Mouse (Mus musculus): ENCODE measurements around the gene Nrip2. TPM values are rescaled to one million over a fixed set of nuclear protein-coding genes. Genes with fewer than 3 reads are reported as not detected.
"Not testable (repeated sequence)": the region's sequence is repeated elsewhere in the genome, so short reads cannot be mapped to it uniquely, and the experiment has no call there.

Gene Nrip2
- polyA plus RNA-seq, 1 experiment = 0.51 TPM

DNA sequence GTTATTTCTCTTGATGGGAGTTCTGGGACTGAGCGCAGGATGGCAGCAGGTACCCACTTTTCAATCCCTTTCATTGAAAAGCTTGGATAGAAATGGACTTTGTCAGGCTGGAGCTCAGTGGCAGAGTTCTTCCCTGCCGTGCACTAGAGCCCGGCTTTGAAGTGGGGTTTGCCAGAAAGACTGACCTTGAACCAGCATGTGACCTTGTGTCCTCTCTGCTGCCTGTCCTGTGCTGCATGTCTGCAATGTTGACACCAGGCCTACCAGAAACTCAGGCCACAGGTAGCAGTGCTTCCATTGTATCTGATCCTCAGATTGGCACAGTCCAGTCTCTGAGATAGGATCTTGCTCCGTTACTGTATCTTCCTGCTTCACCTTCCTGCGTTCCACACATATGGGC, 29.1 kb upstream of the Nrip2 start:
- no peak for TF ChIP-seq CEBPB (IDR thresholded peaks at IDR 0.05; ENCODE audit: low read depth)
- TF ChIP-seq FOSL1 (IDR thresholded peaks at IDR 0.05; ENCODE audit: insufficient read depth, low read length, poor library complexity, severe bottlenecking) = no peak
- no peak for TF ChIP-seq MYOG (IDR thresholded peaks at IDR 0.05; ENCODE audit: control insufficient read depth, extremely low read depth, insufficient read length)
- no peak for TF ChIP-seq MYOD1 (IDR thresholded peaks at IDR 0.05; ENCODE audit: control insufficient read depth, insufficient read length, low read depth)
- TF ChIP-seq CTCF (IDR thresholded peaks at IDR 0.05; ENCODE audit: control insufficient read depth, insufficient read depth, insufficient read length) = no peak
- no peak for TF ChIP-seq MAX (IDR thresholded peaks at IDR 0.05)
- no peak for TF ChIP-seq USF1 (IDR thresholded peaks at IDR 0.05; ENCODE audit: low read depth)
- H3K4me3 ChIP-seq (ENCODE audit: insufficient read depth, poor library complexity, severe bottlenecking) = no peak overlapping the region
- no peak overlapping the region for H3ac ChIP-seq (ENCODE audit: control insufficient read depth, insufficient read length, low read depth)
- H3K27me3 ChIP-seq (ENCODE audit: control insufficient read depth, insufficient read depth, insufficient read length) = no peaks in the 10 kb centered on the region
- H3K36me3 ChIP-seq (ENCODE audit: control insufficient read depth, insufficient read depth) = peaks cover 96% of the 10 kb centered on the region
- H3K79me3 ChIP-seq (ENCODE audit: low read depth) = peaks cover 31% of the 10 kb centered on the region
- H3K79me2 ChIP-seq (ENCODE audit: control insufficient read depth, insufficient read depth) = peaks cover 29% of the 10 kb centered on the region

DNA sequence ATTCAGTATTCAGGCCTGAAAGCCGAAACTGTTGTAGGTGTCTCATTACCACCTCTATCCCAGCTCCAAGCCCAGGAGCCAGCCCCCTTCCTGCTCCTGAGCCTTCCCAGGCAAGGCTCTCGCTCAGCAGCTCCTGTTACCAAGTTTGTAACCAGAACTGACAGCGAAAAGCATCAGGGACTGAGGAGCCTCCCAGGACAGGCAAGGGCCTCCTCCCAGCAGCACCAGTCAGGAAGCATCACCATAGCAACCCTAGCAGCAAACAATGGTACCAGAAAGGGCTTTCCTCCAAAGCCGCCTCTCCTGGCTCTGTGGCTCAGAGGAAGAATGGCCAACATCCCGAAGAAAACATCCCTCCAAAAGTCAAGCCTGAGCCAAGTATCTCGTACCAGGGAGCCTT, 23.9 kb upstream of the Nrip2 start, which contains the start of the genes Tex52 and Gm44596:
Gene Tex52 (plus strand): TSS at position 265 of the 400 bp plus-strand sequence.
Gene Gm44596 (plus strand): TSS at position 312 of the 400 bp plus-strand sequence.
- Histone ChIP-seq H3ac (ENCODE audit: control insufficient read depth, insufficient read length, low read depth) (no peak within 1 kb of the TSS), H3K79me3 (ENCODE audit: low read depth) (peaks cover 2% of the 10 kb centered on the region), H3K4me3 (ENCODE audit: insufficient read depth, poor library complexity, severe bottlenecking) (no peak within 1 kb of the TSS), H3K79me2 (ENCODE audit: control insufficient read depth, insufficient read depth) (no peaks in the 10 kb centered on the region), H3K27me3 (ENCODE audit: control insufficient read depth, insufficient read depth, insufficient read length) (no peaks in the 10 kb centered on the region), H3K36me3 (ENCODE audit: control insufficient read depth, insufficient read depth) (peaks cover 50% of the 10 kb centered on the region)
- TF ChIP-seq FOSL1 (IDR thresholded peaks at IDR 0.05; ENCODE audit: insufficient read depth, low read length, poor library complexity, severe bottlenecking) (no peak), CEBPB (IDR thresholded peaks at IDR 0.05; ENCODE audit: low read depth) (no peak), MAX (IDR thresholded peaks at IDR 0.05) (no peak), MYOD1 (IDR thresholded peaks at IDR 0.05; ENCODE audit: control insufficient read depth, insufficient read length, low read depth) (no peak), CTCF (IDR thresholded peaks at IDR 0.05; ENCODE audit: control insufficient read depth, insufficient read depth, insufficient read length) (no peak), USF1 (IDR thresholded peaks at IDR 0.05; ENCODE audit: low read depth) (no peak), MYOG (IDR thresholded peaks at IDR 0.05; ENCODE audit: control insufficient read depth, extremely low read depth, insufficient read length) (no peak)

DNA sequence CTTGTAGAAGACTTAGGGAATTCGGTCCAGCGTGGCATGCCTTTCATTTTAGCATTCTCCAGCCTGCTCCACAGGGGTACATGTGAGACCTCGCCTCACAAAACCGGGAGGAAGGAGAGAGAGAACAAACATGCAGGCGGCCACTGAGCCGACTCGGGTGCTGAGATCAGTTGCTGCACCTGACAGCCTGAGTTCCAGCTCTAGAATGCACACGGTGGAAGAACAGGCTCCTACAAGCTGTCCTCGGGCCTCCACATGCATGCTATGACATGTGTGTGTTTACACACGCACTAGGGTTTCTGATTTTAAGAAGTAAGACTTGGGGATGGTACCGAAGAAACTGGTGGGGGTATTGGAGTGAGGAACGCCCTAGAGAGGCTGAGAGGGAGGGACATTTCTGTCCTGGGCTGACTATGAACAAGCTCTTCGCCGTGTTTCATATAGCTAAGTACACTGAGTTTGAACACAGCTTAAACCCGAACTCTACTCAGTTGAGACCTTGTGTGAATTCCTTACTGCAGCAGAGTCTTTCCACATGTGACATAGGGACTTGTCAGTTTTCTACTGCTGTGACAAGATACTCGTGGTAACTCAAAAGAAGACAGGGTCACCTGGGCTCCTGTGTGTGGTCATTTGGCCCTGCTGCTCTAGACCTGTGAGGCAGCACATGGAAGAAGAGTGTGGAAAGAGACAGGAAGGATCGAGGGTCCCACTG, 22.6 kb upstream of the Nrip2 start:
- Histone ChIP-seq H3K79me3 (ENCODE audit: low read depth) (peaks cover 2% of the 10 kb centered on the region), H3K79me2 (ENCODE audit: control insufficient read depth, insufficient read depth) (no peaks in the 10 kb centered on the region), H3K27me3 (ENCODE audit: control insufficient read depth, insufficient read depth, insufficient read length) (no peaks in the 10 kb centered on the region), H3ac (ENCODE audit: control insufficient read depth, insufficient read length, low read depth) (no peak overlapping the region), H3K36me3 (ENCODE audit: control insufficient read depth, insufficient read depth) (peaks cover 37% of the 10 kb centered on the region), H3K4me3 (ENCODE audit: insufficient read depth, poor library complexity, severe bottlenecking) (no peak overlapping the region)
- TF ChIP-seq FOSL1 (IDR thresholded peaks at IDR 0.05; ENCODE audit: insufficient read depth, low read length, poor library complexity, severe bottlenecking) (no peak), MAX (IDR thresholded peaks at IDR 0.05) (no peak), MYOG (IDR thresholded peaks at IDR 0.05; ENCODE audit: control insufficient read depth, extremely low read depth, insufficient read length) (no peak), CEBPB (IDR thresholded peaks at IDR 0.05; ENCODE audit: low read depth) (no peak), USF1 (IDR thresholded peaks at IDR 0.05; ENCODE audit: low read depth) (no peak), MYOD1 (IDR thresholded peaks at IDR 0.05; ENCODE audit: control insufficient read depth, insufficient read length, low read depth) (no peak), CTCF (IDR thresholded peaks at IDR 0.05; ENCODE audit: control insufficient read depth, insufficient read depth, insufficient read length) (no peak)

DNA sequence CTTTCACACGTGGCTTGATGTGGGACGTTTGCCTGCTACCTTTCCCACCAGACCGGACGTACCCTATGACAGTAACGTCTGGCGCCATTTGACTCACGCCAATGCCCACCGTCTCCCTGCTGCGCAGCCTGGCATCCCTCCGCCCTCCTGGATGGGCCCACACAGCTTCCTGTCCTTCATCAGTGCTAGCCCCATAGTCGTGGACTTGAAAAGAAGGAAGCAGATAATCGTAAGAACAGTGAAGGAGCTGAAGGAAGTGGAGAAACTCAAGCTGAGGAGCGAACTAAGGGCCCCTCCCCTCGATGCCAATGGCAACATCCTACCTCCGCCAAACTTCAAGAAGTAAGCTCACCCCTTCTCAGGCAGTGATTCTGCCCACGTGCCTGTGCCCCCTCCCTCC, 19.5 kb upstream of the Nrip2 start:
- Histone ChIP-seq H3K27me3 (ENCODE audit: control insufficient read depth, insufficient read depth, insufficient read length) (no peaks in the 10 kb centered on the region), H3K36me3 (ENCODE audit: control insufficient read depth, insufficient read depth) (peaks cover 6% of the 10 kb centered on the region), H3ac (ENCODE audit: control insufficient read depth, insufficient read length, low read depth) (no peak overlapping the region), H3K4me3 (ENCODE audit: insufficient read depth, poor library complexity, severe bottlenecking) (no peak overlapping the region), H3K79me3 (ENCODE audit: low read depth) (no peaks in the 10 kb centered on the region), H3K79me2 (ENCODE audit: control insufficient read depth, insufficient read depth) (no peaks in the 10 kb centered on the region)
- no peak for TF ChIP-seq FOSL1 (IDR thresholded peaks at IDR 0.05; ENCODE audit: insufficient read depth, low read length, poor library complexity, severe bottlenecking)
- no peak for TF ChIP-seq USF1 (IDR thresholded peaks at IDR 0.05; ENCODE audit: low read depth)
- no peak for TF ChIP-seq CEBPB (IDR thresholded peaks at IDR 0.05; ENCODE audit: low read depth)
- TF ChIP-seq MAX (IDR thresholded peaks at IDR 0.05) = no peak
- TF ChIP-seq CTCF (IDR thresholded peaks at IDR 0.05; ENCODE audit: control insufficient read depth, insufficient read depth, insufficient read length) = no peak
- no peak for TF ChIP-seq MYOD1 (IDR thresholded peaks at IDR 0.05; ENCODE audit: control insufficient read depth, insufficient read length, low read depth)
- TF ChIP-seq MYOG (IDR thresholded peaks at IDR 0.05; ENCODE audit: control insufficient read depth, extremely low read depth, insufficient read length) = no peak

DNA sequence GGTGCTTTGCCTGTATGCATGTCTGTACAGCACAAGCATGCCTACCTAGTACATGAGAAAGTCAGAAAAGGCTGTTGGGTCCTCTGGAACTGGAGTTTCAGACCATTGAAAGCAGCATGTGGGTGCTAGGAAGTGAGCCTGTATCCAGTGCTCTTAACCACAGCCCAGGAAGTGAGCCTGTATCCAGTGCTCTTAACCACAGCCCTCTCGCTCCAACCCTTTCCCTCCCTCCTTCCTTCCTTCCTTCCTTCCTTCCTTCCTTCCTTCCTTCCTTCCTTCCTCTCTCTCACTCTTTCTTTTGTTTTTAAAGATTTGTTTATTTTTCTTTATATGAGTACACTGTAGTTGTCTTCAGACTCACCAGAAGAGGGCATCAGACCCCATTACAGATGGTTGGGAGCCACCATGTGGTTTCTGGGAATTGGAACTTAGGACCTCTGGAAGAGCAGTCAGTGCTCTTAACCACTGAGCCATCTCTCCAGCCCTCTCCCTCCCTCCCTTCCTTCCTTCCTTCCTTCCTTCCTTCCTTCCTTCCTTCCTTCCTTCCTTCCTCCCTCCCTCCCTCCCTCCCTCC, 18.4 kb upstream of the Nrip2 start:
- H3K79me3 ChIP-seq (ENCODE audit: low read depth); H3K36me3 ChIP-seq (ENCODE audit: control insufficient read depth, insufficient read depth); H3K27me3 ChIP-seq (ENCODE audit: control insufficient read depth, insufficient read depth, insufficient read length); H3ac ChIP-seq (ENCODE audit: control insufficient read depth, insufficient read length, low read depth); H3K79me2 ChIP-seq (ENCODE audit: control insufficient read depth, insufficient read depth); H3K4me3 ChIP-seq (ENCODE audit: insufficient read depth, poor library complexity, severe bottlenecking): not testable (repeated sequence)

Data from C2C12 (cell line).